Mouse (Mus musculus) E14TG2a.4 (cell line): ENCODE results near the gene Ryr2.

Experiments
- H3K27me3 ChIP-seq: 2 replicates; pipeline ENCODE4 v1.6.1; 2014; ENCODE audit warnings: low read length, control low read depth; ENCODE audit not compliant: insufficient read depth
- H3K36me3 ChIP-seq: 2 replicates; pipeline ENCODE4 v1.6.1; 2014; ENCODE audit warnings: low read length, control low read depth; ENCODE audit not compliant: insufficient read depth
- H3K4me1 ChIP-seq: replicated peaks from 2 replicates; pipeline ENCODE4 v1.6.1; 2014; ENCODE audit warnings: low read depth, low read length, control low read depth
- H3K4me3 ChIP-seq: replicated peaks from 2 replicates; pipeline ENCODE4 v1.5.1; 2014; ENCODE audit warnings: mild to moderate bottlenecking, low read length
- H3K9me3 ChIP-seq: 2 replicates; pipeline ENCODE4 v1.6.1; 2014; ENCODE audit warnings: low read length, control low read depth
- CTCF ChIP-seq: conservative IDR thresholded peaks from 2 replicates; pipeline ENCODE4 v1.5.1; 2014; ENCODE audit warnings: low read length
- NANOG ChIP-seq: IDR thresholded peaks from 2 replicates; pipeline ENCODE4 v1.6.1; 2014; ENCODE audit warnings: borderline replicate concordance, low read length, mixed read lengths
- POU5F1 ChIP-seq: IDR thresholded peaks from 2 replicates; pipeline ENCODE4 v1.6.1; 2014; ENCODE audit warnings: low read length, borderline replicate concordance

Ryr2 gene

GRCm38 (mm10) chr13:12037241-12037640 is 69.5 kb downstream of the Ryr2 start:
- TF ChIP-seq POU5F1 (no peak), CTCF (no peak), NANOG (no peak)
- Histone ChIP-seq H3K9me3 (no peaks in the 10 kb centered on the region), H3K4me3 (no peak overlapping the region), H3K4me1 (peaks cover 9% of the 10 kb centered on the region), H3K36me3 (no peaks in the 10 kb centered on the region), H3K27me3 (no peaks in the 10 kb centered on the region)

- Histone ChIP-seq H3K27me3 (no peaks in the 10 kb centered on the region), H3K36me3 (no peaks in the 10 kb centered on the region), H3K9me3 (no peaks in the 10 kb centered on the region), H3K4me3 (no peak overlapping the region), H3K4me1 (peaks cover 9% of the 10 kb centered on the region)
- TF ChIP-seq CTCF (no peak), NANOG (no peak), POU5F1 (no peak)
Measured at GRCm38 (mm10) chr13:12036834-12037233, 69.9 kb downstream of the Ryr2 start.

GRCm38 (mm10) chr13:12033914-12034313 is 72.8 kb downstream of the Ryr2 start:
- TF ChIP-seq NANOG (no peak), CTCF (no peak), POU5F1 (no peak)

GRCm38 (mm10) chr13:12033272-12033671 is 73.5 kb downstream of the Ryr2 start:
- TF ChIP-seq POU5F1 (no peak), CTCF (no peak), NANOG (no peak)
- Histone ChIP-seq H3K4me3 (no peak overlapping the region), H3K9me3 (no peaks in the 10 kb centered on the region), H3K4me1 (peaks cover 6% of the 10 kb centered on the region), H3K27me3 (no peaks in the 10 kb centered on the region), H3K36me3 (no peaks in the 10 kb centered on the region)

More at GRCm38 (mm10) chr13:12033914-12034313, 72.8 kb downstream of the Ryr2 start:
- H3K36me3 ChIP-seq = no peaks in the 10 kb centered on the region
- H3K27me3 ChIP-seq = no peaks in the 10 kb centered on the region
- H3K9me3 ChIP-seq = no peaks in the 10 kb centered on the region
- no peak overlapping the region for H3K4me3 ChIP-seq
- H3K4me1 ChIP-seq = peaks cover 9% of the 10 kb centered on the region

- no peaks in the 10 kb centered on the region for H3K27me3 ChIP-seq
- H3K4me1 ChIP-seq = 0 out of 2 replicates have a peak, but pooled peaks cover 3% of the 10 kb centered on the region
- no peaks in the 10 kb centered on the region for H3K9me3 ChIP-seq
- TF ChIP-seq CTCF = no peak
- TF ChIP-seq NANOG = no peak
- TF ChIP-seq POU5F1 = no peak
- H3K36me3 ChIP-seq = no peaks in the 10 kb centered on the region
- no peak overlapping the region for H3K4me3 ChIP-seq
Measured at GRCm38 (mm10) chr13:12029841-12030240, 76.9 kb downstream of the Ryr2 start.

- Histone ChIP-seq H3K9me3 (no peaks in the 10 kb centered on the region), H3K4me3 (no peak overlapping the region), H3K36me3 (no peaks in the 10 kb centered on the region), H3K4me1 (0 out of 2 replicates have a peak, but pooled peaks cover 3% of the 10 kb centered on the region), H3K27me3 (no peaks in the 10 kb centered on the region)
- TF ChIP-seq POU5F1 (no peak), CTCF (no peak), NANOG (no peak)
Measured at GRCm38 (mm10) chr13:12029326-12029725, 77.4 kb downstream of the Ryr2 start.

- Histone ChIP-seq H3K27me3 (no peaks in the 10 kb centered on the region), H3K4me1 (peaks cover 7% of the 10 kb centered on the region; the same call in 1 of the 2 replicates), H3K4me3 (no peak overlapping the region), H3K9me3 (no peaks in the 10 kb centered on the region), H3K36me3 (no peaks in the 10 kb centered on the region)
- no peak for TF ChIP-seq NANOG
- no peak for TF ChIP-seq CTCF
- no peak for TF ChIP-seq POU5F1
Measured at GRCm38 (mm10) chr13:12018046-12018445, 88.7 kb downstream of the Ryr2 start.

GRCm38 (mm10) chr13:12013986-12014385 is 92.8 kb downstream of the Ryr2 start:
- H3K4me3 ChIP-seq = no peak overlapping the region
- TF ChIP-seq POU5F1 = no peak
- no peak for TF ChIP-seq NANOG
- no peak for TF ChIP-seq CTCF
- no peaks in the 10 kb centered on the region for H3K36me3 ChIP-seq
- 0 out of 2 replicates have a peak, but pooled peaks cover 6% of the 10 kb centered on the region for H3K9me3 ChIP-seq
- peaks cover 7% of the 10 kb centered on the region; the same call in 1 of the 2 replicates for H3K4me1 ChIP-seq
- no peaks in the 10 kb centered on the region for H3K27me3 ChIP-seq
